Mouse (Mus musculus): ENCODE data around the gene Dnah14.

Dnah14 gene

GRCm38 (mm10) chr1:181576322-181576721, at the start of gene Dnah14:
Gene Dnah14 (plus strand): TSS chr1:181576559.
- no peak for DNase-seq (ENCODE audit: low spot score in 2 of 2)

- no peak for DNase-seq (ENCODE audit: low spot score in 2 of 2)
These were observed 47.0 kb upstream of the Dnah14 start for GRCm38 (mm10) chr1:181529368-181529767.

DNA sequence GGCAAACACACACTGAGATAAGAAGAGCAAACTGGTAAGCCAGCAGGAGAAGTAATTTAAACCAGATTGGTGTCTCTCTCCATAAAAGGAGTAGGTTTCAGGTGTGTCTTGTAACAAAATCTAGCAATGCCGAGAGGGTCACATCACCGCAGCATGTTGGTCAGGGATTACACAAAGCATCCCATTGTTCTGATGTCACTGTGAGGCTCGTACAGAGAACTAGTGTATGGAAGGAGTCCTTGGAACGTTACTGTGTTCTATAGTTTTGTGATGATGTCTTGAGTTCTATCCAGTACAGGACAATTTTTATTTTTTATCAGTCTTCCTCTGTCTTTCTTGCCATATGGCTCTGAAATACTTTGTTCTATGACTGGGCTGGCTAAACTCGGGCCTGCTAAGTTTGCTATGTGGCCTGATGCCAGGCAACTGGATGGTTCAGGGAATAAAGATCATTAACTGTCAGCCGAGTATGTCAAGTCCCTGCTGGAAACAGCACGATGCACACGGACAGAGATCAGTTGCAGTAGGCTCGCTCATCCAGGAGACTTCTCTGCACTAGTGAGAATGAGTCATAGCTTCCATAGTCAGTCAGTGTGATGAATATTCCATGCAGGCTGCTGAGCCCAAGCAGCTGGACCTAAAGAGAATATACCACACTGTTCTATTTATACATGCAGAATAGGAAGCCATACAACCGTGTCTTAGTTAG, 41.0 kb upstream of the Dnah14 start:
- peak in 1 of 2 experiments; percentile 35 for DNase-seq (ENCODE audit: low spot score in 2 of 2)

DNA sequence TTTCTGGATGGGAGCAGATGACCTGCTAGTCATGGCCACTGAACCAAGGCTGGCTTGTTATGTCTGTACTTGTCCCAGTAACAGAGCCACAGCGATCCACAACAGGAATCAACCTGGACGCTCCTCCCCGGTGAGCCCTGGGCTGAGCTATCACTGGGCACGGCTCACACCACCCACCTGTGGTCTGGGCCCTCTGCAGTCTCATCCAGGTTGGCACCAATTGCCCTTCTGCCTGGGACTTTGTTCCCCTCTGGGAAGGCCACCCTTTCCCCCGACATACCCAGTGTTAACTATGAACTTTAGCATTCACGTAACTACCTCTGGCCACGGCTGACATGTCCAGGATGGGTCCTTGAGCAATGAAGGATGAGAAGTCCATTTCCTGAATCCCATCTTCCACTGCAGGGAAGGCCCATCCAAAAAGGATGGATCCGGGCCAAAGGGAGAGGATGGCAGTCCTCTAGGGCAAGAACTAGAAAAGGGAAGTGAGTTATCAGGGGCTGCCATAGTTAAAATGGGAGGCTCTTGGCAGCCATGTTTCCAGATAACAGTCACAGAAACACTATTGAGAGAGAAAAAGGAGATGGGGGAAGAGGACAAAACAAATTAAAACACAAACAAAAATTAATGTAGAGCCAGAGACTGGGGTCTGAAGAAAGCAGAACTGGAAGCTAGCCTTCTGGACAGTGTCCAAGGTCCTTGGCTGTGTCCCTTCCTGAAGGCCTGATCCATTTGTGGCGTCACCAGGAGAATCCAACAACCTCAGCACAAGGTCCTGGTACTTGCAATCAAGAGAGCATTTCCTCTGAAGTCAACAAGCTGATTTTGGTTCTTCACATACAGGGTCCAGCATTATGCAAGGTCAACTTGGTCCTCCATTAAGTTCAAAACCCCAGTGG, 38.5 kb upstream of the Dnah14 start:
- no peak for DNase-seq (ENCODE audit: low spot score in 2 of 2)

DNA sequence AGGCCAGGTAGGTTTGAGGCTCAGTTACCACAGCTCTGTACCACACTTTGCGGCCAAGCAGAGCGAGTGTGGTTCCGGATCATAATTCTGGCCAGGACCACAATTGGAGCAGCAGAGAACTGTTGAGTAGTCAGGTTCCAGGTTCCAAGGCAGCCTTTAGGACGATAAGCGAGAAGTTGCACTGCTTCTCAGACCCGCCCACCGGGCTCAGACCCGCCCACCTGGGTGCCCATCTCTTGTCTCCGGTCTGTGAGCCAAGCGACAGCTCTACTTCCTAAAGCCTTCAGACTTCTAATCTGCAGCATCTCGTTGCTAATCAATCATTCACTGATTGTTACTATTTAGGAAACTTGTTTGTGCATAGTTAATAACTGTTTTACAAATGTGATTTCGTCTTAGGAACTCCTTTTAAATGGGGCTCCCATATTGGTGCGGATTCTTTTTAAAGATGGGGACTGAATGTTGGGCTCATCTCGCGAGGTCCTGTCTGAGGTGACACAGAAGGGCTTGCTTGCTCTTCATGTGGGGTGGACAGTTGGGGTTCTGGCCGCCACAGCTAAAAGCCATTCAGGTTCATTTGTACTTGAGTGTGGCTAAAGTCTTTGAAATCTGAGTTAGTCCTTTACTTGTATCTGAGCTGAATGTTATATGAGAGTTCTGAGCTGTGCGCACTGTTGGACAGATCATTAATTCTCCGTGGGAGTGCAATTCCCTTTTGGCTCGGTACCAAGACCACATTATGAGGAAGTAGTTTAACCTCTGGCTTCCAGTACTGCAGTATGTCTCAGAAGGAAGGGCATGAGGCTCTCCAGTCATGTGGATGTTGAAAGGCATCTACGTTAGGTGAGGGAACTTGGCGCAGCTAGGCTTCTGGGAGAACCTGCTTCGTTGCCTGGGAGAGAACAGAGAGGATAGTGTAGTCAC, 36.3 kb upstream of the Dnah14 start:
- DNase-seq (ENCODE audit: low spot score in 2 of 2), result no peak

DNA sequence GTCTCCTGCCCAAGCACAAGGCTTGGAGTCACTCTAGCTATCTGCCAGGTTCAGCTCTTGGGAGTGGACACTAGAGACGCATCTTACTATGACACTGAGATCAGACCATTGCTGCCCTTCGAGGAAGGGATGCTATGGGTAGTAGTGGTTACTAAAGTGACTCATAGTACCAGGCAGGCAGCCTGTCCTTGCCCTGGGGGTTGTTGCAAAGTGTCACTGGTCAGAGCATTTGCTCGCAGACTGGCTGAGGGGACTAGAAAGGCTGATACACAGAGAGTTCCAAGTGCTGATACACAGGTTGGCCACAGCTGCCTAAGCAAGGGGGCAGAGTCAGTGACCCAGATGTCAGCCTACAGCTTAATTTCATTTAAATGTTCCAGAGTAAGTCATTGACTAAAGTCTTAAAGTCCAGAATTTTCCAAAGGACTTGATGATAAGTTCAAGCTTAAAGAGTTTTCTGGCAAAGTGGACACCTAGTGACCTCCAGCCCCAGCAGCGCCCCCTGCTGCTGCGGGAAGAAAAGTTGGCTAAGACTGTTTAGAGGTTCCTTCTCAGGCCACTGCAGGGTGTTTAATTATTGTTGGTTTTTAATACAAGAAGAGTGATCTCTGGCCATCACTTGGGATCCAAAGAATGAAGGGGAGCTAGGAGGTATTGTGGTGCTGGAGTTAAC, 32.5 kb upstream of the Dnah14 start:
- DNase-seq (ENCODE audit: low spot score in 2 of 2), result no peak

DNA sequence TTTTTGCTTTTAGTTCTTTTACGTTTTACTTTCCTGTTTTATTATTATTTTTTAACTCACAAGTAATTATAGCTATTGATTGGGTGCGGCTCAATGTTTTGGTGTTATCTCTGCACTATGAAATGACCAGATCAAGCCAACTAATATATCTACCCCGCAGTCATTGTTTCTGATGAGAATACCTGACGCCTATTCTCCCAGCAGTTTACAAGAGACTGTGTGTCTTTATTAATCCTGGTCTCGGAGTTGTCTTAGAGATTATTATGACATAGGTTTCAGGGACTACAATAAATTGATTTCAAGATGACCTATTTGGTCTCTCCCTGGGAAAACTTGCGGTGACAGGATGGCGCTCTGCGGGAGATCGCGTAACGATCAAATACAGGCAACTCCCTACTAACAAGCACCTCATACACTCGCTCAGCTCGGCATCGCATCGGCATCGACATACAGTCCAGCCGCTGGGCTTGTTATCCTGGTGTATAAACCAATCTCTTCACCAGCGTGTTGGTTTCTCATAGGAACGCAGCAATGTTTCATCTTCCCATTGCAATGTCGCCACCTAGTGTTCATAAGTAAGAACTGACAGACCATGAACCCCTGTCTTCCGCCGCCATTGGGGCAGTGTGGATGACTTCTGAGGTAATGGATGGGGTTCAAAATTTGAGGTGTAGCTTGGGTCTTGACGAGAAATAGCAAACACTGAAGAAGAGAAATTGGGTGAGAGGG, 31.2 kb upstream of the Dnah14 start:
- peak; percentile 30 to 58 for DNase-seq (ENCODE audit: low spot score in 2 of 2)

DNA sequence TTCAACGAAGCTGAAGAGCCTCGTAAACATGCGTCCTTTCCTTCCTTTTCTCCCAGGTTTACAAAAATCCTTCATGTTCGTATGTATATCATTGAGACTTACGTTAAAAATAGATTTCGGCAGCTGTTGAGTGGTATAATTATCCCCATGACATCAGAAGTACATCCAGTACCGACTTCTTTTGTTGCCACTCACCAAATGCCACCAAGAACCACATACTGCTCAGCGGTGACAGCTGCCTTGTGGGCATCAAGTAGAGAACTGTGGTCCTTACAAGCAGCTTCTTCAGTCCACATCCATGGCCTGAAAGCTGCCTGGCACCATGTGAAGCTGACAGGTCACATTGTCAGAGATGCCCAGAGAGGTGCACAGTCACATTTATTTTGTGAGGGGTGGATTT, 26.4 kb upstream of the Dnah14 start:
- DNase-seq (ENCODE audit: low spot score in 2 of 2), result no peak

DNA sequence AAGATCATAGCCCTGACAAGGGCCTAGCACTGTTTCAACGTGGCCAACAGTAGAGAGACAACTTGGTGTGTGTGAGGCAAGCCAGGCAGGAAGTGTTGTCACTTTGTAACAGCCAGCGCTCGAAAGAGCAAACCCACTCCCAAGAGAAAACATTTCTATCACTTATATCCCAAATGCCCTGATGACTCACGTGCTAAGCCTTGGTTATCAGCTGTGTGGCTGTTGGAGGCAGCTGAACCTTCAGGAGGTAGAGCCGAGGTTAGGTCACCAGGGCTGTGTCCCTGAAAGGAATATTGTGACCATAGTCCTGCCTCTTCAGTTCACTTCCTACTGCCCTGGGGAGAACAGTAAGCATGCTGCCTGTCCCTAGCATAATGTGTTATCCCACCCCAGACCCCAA, 25.5 kb upstream of the Dnah14 start:
- DNase-seq (ENCODE audit: low spot score in 2 of 2), result no peak

DNA sequence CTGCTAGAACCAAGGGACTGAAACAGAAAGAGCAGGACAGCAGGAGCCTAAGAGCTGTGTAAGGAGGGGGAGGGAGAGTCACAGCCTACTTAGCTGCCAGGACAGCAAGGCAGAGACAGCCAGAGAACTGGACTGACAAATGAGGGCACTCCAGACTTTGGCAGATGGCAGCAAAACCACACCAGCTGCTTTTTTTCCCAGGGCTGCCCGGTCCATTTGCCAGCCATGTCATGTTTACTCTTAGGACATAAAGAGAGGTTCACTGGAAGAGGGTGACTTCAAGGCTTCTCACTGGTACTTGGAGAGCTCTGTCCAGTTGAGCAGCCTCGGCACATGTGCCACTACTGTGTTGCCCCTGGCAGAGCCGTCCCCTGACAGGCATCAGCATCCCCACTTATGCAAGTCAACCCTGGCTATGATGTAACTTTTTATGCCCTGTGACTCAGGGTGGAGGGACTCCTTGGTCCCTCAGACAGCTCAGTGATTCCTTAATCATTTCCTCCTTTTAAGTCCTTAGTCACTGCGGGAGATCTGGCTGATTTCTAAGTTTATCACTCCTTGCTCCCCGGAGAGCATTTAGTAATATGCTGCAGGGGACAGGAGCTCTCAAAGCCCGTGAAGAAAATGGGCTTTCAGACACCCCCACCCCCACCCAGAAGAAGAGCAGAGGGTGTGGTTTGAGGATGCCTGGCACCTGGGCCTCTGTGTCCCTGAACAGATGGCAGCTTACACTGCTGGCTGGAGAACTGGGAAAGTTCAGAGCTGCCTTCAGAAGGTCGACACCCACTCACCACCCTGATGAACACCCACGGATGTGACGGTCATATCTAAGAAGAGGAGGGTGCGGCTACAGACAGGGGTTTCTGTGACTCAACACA, 23.6 kb upstream of the Dnah14 start:
- no peak for DNase-seq (ENCODE audit: low spot score in 2 of 2)

GRCm38 (mm10) chr1:181555475-181555874, 20.9 kb upstream of the Dnah14 start:
- no peak for DNase-seq (ENCODE audit: low spot score in 2 of 2)

DNA sequence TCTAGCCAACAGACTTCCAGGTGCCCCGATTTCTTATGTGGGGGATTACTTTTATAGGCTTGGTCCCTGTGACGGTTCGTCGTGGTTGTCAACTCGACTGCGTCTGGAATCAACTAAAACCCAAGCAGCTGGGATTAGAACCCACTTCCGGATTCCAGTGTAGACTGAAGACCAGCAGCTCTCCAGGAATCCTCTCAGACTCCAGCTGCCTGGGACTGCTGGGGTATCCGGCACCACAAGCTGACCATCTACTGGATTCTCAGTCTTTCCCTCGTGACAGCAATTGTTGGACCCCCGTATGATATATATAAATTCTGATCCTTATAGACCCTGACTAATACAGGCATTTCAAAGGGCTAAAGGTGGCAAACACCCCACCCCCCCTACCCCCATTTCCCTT, 16.7 kb upstream of the Dnah14 start:
- DNase-seq (ENCODE audit: low spot score in 2 of 2), result no peak

- DNase-seq (ENCODE audit: low spot score in 2 of 2), result no peak
These were observed 16.0 kb upstream of the Dnah14 start for GRCm38 (mm10) chr1:181560325-181560724.

GRCm38 (mm10) chr1:181560896-181561767, 15.2 kb upstream of the Dnah14 start:
- no peak for DNase-seq (ENCODE audit: low spot score in 2 of 2)

GRCm38 (mm10) chr1:181561768-181562444, 14.5 kb upstream of the Dnah14 start:
- DNase-seq (ENCODE audit: low spot score in 2 of 2), result no peak

- no peak for DNase-seq (ENCODE audit: low spot score in 2 of 2)
These were observed 6.9 kb upstream of the Dnah14 start for GRCm38 (mm10) chr1:181569447-181569846.

DNA sequence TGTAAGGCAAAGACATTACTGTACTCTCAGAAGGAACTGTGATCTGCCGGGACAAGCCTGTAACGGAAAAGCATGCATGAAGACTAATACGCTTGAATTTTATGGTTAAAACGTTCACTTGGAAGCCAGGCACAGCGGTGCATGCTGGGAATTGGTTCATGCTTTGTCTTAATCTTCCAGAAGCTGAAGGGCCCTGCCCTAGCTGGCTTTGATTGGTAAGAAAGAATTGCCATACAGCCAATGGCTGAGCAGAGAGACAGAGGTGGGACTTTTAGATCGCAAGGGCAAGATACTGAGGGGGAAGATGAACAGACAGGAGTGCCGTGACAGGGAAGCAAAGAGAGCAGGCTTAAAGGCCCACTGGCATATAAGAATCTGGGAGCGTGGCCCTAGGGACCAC, 6.8 kb downstream of the Dnah14 start:
- DNase-seq (ENCODE audit: low spot score in 2 of 2), result no peak

- DNase-seq (ENCODE audit: low spot score in 2 of 2), result no peak
These were observed 12.8 kb downstream of the Dnah14 start for GRCm38 (mm10) chr1:181589116-181589515.

Measured in frontal cortex, postnatal 25 days (tissue).